Mouse (Mus musculus) embryo, embryonic 11 days (tissue): ENCODE results near the gene Schip1.

Experiments
- DNase-seq: peaks from one replicate; pipeline ENCODE4 v3.0.0-alpha.2; 2015

Gene Schip1

DNA sequence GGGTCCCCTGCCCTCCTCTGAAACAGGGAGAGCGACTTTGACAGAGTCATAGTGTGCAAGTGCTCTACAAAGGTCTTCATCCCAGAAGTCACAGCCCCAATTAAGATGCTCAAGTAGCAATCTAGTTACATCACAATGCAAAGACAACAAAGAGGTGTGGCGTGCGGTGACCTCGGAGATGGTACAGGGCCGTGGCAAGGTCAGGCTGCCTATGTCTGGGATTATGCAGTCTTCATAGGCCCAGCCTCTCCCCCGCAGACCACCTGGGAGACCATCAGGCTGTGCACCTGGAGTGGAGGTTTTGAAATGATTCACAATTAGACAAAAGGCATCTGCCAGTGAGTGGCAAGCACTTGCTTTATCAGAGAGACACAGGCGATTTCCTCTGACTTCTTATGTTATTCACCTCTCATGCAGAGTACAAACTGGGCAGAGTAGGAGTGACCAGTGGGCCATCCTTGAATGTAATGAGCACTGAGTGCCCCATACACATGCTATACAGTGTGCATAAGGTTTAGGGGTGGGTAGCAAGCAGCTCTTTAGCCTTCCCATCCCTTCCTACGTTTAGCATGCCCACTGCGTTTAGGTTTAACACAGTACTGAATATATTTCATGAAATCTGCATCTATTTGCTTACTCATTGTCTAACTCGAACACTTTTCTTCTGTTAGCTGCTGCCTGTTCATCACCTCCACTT lies 500.5 kb downstream of the Schip1 start:
- DNase-seq: no peak

DNA sequence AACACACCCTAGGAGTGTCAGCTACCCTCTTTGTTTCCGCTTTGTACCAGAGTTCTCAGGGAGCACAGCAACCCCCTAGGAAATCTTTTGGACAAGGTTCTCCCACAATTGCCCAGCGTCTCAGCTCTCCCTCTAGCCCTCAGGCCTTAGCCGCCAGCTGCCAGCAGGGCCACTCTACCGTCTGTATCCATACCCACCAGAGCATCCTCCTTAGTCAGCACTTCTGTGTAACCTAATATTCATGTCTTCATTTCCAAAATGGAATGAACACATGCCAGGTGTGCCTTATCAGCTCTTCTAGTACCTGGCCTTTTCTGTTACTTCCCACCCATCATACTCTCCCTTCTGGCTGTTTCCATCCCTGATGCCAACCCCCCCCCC lies 501.1 kb downstream of the Schip1 start:
- DNase-seq: no peak

DNA sequence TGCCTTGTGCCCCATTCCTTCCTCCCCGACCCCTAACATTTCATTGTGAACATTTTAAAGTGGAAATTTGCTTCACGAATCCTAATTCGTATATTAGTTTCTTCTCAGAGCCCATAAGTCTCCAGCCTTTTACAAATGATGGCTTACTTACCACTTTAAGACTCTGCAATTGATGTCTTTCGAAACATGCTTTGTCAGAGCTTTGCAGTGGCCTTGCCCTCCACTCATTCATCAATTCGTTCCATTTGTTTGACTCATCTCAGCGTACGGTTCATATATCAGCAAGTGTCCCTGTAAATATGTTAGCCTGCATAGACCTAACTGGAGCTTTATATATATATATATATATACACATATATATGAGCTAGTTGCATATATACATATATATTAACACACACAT lies 503.0 kb downstream of the Schip1 start:
- no peak for DNase-seq

DNA sequence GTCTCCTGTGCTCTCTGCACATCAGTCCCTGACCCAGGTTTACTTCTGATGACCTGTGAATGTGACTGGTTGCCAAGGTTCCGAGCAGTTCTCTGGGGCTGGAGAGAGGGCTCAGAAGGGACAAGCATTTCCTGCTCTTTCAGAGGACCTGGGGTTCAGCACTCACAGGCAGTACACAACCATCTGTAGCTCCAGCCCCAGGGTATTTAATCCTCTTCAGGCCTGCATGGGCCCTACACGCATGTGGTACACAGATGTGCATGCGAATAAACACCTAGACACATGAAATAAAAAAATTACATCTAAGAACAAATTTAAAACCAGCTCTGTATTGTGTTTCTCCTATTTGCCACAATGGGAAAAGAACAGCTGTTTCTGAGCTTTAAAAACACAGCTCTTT lies 503.5 kb downstream of the Schip1 start:
- no peak for DNase-seq

DNA sequence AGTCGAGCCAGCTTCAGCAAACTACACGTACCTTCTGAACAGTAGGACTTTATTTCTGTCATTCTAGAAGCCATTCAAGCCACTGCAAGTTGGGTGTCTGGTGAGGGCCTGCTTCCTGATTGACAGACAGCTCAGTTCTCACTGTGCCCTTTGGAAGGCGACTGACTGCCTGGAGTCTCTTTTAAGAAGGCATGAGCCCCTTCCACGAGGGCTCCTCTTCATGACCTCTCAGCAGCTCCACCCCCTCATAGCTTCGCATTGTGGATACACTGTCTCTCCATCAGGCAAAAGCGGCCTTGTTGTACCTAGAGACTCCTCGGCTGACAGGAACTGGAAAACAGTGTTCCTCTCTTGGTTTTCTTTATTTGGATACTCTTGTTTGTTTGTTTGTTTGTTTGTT lies 504.1 kb downstream of the Schip1 start:
- no peak for DNase-seq

DNA sequence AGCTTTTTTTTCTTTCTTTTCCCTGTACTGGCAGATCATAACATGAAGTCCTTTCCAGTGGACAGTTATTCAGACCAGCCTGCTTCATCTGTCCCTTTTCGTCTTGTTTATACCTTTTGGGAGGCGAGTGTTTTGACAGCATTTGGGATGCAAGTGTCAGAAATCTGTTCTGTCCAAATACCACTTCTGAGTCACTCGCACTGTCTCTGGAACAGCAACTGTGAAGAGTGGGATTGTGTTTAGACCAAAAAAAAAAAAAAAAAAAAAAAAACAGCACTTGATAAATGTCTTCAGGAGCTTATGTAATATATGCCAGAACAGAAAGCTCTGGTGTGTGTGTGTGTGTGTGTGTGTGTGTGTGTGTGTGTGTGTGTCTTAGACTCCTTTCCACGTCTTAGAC lies 505.7 kb downstream of the Schip1 start:
- DNase-seq: no peak

DNA sequence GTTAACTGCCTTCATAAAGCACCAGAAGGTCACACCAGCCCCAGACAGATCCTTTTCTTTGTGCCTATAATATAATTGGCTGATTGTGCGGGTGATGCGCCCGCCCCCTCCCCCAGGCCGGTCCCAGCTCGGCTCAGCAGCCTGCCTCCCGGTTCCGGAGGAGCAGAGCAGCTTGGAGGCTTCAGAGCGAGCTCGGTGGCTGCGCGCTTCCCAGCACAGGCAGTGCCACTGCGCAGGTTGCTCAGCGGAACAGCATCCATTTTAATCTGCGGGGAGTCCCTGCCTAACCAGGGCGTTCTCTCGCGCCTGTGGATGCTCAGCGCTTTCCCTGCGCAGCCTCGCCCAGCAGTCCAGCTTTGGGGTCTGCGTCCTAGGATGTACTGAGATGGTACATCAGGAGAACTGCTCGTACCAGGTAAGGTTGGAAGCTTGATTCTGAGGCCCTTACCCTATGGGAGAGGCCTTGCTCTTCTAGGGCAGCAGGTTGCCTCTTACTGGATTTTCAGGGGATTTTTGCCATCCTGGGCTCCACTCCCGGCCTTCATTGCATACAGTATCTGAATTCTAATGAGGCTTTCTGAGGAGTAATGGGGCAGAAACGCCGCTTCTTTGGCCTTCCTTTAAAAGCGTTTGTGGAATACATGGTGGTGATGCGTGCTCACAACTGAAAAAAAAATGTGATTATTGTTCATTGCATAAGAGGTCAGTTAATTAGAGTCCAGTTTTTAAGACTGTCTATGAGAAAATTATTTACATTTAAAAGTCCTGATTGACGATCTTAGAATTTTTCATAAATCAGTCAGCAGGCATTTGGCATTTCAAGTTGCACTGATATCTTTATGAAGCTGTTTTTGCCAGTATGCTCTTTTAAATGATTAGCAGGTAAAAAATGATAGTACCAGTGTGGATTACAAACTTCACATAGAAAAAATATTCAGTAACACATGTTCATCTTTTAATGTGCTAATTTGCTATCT lies 507.9 kb downstream of the Schip1 start:
- DNase-seq: peak; percentile 87

DNA sequence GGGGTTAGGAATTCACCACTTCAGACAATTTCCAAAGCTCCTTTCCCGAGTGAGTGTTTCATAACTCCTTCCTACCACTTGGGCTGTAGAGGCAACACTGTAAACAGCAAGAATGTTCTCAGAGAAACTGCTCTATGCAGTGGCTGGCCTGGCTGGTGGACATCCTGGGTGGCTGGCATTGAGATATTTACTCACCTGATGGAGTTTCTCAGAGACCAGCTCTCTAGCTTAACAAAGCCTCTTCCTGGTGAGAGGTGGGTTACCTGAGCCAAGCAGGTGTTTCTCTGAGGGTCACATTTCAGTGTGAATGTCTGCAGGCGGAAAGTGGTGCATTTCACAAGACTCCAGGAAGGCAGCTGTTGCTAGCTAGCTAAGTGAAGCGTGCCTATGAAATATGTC lies 508.6 kb downstream of the Schip1 start:
- no peak for DNase-seq

DNA sequence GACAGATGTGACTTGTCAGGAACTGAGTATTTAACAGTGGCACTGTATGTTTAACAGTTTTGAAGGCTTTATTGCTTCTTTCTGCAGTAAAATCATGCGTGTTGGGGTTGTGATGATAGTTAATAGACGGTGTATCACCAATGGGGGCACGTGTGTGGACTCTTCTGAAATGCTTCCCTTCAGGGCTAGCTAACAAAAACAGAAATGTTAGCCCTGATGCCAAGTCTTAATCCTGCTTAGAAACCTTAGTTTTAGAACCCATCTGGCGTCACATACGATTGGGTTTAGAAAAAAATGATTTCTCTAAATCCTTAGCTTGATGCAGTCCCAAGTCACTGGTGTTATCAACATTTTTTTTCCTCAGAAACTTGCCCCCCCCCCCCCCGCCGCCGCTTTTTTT lies 509.5 kb downstream of the Schip1 start:
- DNase-seq: no peak

DNA sequence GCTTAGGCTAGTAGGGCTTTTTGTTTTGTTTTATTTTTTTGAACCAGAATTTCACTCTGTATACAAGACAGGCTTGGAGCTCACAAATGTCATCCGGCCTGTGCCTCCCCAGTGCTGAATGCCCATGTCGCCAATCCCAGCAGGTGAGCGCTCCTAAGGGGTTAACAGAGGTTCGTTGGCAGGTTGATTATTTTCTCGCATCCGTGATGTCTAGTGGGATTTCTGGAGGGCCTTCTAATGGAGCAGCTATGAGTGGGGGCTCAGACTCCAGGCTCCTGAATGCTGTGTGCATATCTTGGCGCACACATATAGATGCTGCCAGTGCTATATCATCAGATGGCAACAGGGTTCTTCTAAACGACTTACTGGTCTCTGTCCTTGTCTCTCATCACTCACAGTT lies 510.0 kb downstream of the Schip1 start:
- no peak for DNase-seq

DNA sequence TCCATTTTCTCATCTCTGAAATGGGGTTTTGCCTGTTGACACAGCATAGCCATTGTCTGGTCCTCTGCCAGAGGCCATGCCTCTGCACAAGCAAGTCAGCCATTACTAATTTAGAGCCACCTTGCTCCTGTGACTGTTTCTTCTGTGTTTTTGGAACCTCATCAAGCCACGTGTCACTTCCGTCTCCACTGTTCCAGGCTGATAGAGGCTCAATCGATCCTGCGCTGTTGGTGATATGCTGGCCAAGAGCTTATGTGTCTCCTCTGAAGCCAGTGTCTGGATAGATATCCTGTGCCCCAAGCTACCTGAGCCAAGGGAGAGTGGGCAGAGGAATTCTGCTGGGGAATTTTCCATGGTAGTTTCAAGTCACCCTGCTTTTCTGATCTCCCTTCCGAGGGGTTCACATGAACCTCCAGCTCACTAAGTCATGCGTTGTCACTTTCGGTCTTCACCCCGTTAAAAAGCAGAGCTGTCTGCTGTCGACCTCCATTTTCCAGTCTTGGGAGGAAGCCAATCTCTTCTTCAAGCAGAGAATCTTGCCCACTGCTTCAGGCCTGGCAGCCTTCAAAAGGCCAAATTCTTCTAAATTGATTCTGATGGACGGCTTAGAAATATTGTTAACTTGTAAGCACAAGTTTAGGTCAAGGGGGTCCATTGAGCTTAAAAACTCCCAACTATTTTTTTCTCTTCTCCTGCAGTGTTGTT lies 511.2 kb downstream of the Schip1 start:
- no peak for DNase-seq

DNA sequence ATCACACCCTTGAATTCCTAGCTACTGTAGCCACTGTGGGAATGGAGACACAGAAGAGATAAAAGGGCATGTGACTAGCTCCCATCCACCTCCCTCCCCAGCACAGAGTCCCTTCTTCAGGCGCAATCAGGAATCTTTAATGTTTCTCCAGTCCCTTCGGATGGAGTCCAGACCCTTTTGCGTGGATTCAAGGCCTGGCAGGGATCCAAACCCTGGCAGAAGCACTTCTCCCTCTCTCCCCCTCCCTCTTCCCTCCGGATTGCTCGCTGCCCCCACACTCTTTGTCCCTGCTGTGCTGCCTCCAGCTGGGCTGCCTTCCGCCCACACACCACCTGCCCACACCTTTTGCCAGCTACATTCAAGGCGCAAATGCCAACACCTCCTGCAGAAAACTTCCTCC lies 511.8 kb downstream of the Schip1 start:
- DNase-seq: no peak

DNA sequence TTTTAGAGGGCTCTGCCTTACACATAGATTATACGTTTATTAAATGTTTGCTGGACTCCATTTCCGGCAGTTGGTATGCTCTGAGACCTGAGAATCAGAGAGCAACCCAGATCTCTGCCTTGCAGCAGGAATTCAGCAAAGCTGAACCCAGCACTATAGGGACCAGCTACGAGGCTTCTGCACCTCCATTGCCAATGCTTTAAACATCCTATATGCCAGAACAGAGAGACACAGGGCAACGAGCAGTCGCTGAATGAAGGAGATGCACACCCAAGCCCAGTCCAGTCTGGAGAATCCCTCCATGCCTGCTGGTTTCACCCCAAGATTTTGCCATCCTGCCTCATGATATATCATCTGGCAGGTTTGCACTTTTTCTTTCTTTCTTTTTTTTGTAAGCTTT lies 512.3 kb downstream of the Schip1 start:
- no peak for DNase-seq

DNA sequence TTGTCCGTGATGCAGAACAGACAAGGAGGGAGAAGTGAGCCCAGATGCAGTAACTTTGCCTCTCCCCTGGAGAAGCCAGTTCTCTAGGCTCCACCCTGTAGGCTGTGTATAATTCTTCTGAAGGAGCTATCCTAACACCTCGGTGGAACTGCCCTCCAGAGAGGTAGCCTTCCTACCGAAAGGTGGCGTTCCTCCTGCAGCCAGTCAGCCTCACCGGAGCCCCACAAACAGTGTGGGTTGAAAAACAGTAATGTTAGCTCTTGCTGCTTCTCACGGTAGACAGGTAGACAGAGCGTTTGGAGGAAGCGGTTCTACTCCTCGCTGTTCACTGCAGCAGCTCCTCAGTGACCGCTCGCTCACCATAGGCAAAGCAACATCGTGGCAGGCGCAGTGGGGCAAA lies 517.0 kb downstream of the Schip1 start:
- no peak for DNase-seq

DNA sequence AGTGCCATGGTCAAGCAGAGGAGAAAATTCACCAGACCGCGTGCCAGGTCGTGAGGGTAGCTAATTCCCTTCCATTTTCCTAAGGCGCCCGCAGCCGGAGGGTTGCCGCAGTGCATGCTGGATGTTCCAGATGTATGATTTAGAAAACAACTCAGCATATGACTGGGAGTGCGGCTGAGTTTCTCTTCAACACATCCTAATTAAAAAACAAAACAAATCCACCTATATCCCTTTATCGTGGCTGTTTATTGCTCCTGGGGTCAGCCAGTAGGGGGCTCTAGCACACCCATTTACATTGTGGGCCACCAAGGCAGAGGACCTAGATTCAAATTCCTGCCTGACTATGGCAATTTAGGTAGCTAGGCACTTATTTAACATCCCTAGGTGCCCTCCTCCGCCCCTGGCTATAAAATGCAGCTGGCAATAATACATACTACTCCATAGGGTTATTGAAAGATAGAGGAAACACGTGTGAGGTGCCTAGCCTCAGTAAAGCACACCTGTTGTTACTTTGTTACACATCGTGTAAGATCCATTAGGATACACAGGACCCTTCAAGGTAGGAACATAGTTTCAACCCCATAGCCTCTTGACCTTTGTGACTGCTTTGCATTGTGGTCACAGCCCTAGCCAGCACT lies 517.6 kb downstream of the Schip1 start:
- no peak for DNase-seq

DNA sequence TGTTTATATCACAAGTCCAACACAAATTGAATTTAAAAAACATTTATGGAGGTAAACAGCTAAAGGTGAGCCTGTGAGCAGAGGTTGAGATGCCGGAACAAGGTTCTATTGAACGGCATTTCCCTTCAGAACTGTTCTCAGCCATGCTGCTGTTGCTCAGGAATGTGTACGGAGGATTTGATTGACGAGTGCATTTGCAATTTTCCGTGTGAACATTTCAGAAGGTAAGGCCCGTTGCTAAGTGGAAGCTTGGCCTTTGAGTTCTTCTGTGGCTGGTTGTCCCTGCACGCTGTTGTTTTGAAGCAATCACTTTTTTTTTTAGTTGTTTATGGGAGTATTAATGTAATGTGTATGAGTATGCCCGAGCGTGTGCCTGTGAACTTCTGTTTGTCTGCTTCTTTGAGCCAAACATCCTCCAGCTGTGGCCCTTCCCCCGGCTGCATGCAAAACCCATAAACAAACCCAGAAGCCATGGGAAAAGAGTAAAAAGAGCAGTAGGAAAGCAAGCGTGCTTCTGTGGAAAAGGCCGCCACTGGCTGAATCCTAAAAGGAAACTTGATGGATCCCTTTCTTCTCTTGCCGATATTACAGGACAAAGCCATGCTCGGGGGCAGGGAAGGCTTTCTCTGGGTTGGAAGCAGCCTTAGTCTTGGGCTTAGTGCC lies 518.6 kb downstream of the Schip1 start:
- peak; percentile 53 for DNase-seq

DNA sequence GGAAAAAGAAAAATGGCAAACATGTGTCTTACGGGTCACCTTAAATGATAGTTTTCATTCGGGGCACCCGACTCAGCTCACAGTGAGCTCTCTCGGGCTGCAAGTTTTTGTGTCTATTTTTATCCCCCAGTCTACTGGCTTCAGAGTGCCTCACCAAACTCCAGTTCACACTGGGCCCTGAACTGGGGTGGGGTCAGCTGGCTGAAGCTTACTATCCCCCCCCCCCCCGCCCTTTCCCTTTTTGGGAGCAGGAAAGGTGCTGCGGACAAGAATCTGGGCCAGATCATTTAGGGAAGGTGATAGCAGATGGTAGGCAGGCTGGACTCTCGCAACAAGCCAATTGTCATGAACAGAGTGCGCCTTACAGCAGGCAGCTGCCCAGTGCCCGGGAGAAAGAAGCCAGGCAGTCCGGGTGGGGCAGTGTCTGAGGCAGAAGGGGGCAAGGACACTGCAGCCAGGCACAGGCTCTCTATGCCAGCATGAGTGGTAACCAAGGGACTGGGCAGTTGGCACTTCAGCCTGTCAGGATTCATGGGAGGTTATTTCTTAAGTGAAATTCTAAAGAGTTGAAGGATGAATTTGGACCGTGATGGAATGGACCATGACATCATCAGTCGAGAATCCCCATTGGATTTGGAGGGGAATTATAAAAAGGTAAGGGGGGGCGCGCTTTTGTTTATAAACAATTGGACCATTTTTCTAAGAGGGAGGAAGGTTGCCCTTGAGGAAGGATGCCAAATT lies 519.3 kb downstream of the Schip1 start:
- no peak for DNase-seq

DNA sequence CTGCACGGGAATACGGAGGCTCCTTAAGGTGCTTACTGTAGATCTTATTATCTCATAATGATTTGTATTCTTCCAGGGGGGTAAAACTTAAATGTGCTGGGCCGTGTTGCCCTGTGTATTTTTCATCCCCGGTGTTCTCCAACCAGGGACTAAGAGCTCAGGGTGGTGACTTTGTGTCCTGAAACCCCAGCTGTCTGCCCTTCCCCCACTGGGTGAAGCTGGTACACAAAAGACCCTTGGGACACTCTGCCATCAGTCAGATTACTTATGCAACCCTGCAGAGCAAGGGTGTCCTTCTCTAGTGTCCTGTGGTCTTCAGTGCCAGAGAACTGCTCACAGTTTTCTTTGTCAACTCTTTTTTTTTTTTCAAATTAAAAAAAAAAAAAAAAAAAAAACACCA lies 520.6 kb downstream of the Schip1 start:
- DNase-seq: no peak

DNA sequence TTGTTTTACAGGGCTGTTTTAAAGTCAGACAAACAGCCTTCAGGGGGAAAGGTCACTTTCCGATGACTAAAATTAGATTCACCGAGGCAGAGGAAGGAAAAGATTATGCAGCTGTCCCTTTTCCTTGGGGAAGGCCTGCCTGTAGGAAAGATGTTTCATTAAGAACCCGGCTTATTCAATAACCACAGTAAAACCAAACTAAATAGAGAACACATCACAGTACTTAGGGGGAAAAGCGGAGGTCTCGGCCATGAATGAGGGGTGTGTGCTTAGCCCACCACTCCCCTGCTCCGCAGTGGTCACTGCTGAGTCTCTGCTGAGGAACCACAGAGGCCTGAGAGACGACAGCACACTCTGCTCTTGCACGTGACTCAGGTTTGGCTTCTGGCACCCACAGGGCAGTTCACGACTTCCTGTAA lies 522.1 kb downstream of the Schip1 start:
- DNase-seq: peak; percentile 58

DNA sequence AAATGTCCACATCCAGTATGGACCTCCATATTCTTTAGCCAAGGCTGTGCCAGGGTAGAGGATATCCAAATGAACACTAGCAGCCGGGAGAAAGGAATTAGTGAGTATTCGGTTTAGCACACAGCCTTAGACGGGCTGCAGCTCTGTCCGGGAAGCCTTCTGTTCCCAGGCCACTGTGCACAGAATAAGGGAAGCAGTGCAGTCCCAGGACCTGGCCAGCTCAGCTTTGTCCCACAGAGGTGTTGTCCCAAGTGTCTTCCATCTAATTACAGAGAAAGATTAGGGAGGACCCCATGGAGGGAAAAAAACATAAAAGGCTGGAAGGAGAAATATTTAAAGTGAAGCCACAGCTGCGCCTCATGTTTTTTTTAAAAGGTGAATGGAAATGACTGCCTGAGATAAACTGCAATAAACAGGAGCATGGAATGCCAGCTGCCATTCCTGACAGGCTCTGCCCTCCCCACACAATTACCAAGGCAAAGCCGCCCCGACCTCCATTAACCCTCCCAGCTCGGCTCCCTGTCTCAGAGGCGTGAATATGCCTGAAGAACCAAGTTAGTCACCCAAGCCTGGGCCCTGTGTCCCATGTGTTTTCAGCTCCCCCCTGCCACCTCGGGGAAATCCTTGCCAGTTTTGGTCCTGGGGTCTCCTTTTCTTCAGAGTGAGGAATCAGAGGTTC lies 523.1 kb downstream of the Schip1 start:
- DNase-seq: no peak

DNA sequence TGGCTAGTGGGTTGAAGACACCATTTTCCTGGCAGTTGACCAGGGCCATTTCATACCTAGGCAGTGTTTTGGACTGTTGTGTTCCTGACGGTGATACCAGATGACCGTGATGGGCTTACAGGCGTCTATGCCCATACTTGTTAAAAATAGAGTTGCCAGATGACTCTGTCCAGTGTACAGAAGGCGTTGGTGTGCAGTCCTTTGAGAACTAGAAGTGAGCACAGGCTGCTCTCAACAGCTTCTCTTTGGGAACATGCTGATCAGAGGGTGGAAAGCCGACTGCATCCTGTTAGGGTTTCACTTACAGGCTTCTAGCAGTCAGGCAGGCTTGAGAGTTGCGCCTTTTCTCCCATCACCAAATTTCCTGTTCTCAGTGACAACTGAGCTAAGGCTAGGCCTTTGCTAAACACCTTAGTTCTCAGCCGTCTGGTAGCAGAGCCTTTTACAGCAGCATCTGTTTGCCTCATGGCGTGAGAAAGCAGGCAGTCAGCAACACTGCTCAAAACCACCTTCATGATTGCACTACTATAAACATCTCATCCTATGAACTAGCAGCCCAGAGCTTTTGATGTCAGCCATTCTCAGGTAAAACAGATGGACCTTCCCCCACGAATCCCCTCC lies 524.7 kb downstream of the Schip1 start:
- no peak for DNase-seq
